Mouse (Mus musculus) hindbrain, embryonic 12.5 days (tissue): Measurements from ENCODE around the gene 4930474N05Rik. TPM values are rescaled to one million over a fixed set of nuclear protein-coding genes. Genes with fewer than 3 reads are reported as not detected.

ENCODE experiments used
- ATAC-seq: fragments of 200-750 bp; cut with Nextera tagmentation; 2 replicates; pipeline ENCODE4 v1.8.0; 2017; ENCODE audit warnings: moderate TSS enrichment; ENCODE audit not compliant: low FRiP score
- H3K27ac ChIP-seq: fragments of 300-500 bp; sonication (generic); 2 replicates; pipeline ENCODE4 v1.5.1; 2016; ENCODE audit warnings: mild to moderate bottlenecking
- H3K27me3 ChIP-seq: fragments of 300-500 bp; sonication (generic); 2 replicates; pipeline ENCODE4 v1.6.1; 2016; ENCODE audit warnings: mild to moderate bottlenecking
- H3K36me3 ChIP-seq: fragments of 300-500 bp; sonication (generic); 2 replicates; pipeline ENCODE4 v1.6.1; 2016; ENCODE audit warnings: mild to moderate bottlenecking
- H3K4me1 ChIP-seq: fragments of 300-500 bp; sonication (generic); 2 replicates; pipeline ENCODE4 v1.6.1; 2016
- H3K4me2 ChIP-seq: fragments of 300-500 bp; sonication (generic); replicated peaks from 2 replicates; pipeline ENCODE4 v1.6.1; 2016; ENCODE audit warnings: mild to moderate bottlenecking
- H3K4me3 ChIP-seq: fragments of 300-500 bp; sonication (generic); 2 replicates; pipeline ENCODE4 v1.5.1; 2016; ENCODE audit warnings: mild to moderate bottlenecking
- H3K9ac ChIP-seq: fragments of 300-500 bp; sonication (generic); 2 replicates; pipeline ENCODE4 v1.6.1; 2016; ENCODE audit warnings: mild to moderate bottlenecking, moderate library complexity
- H3K9me3 ChIP-seq: fragments of 300-500 bp; sonication (generic); replicated peaks from 2 replicates; pipeline ENCODE4 v1.6.1; 2016; ENCODE audit warnings: mild to moderate bottlenecking
- WGBS: fragments of 180-500 bp; shearing (Covaris S2); methylation state at CpG from one replicate; pipeline ENCODE4 v1.1.7; 2016; 5-methylcytosine and 5-hydroxymethylcytosine counted together
- polyA plus RNA-seq: library from polyadenylated mRNA; unstranded; fragments of >200 nt; fragmentation: Nextera tagmentation; extraction: Ambion mirVana; gene quantifications from 2 replicates; pipeline ENCODE4 v1.2.1, GENCODE M21; 2016

The 4930474N05Rik gene
- not detected in 2 replicates for polyA plus RNA-seq

GRCm38 (mm10) chr14:36094617-36095016 is at the start of gene 4930474N05Rik:
TSS of gene 4930474N05Rik (plus strand) at chr14:36094917.
- no peaks in the 10 kb centered on the region for H3K36me3 ChIP-seq
- H3K4me1 ChIP-seq = no peaks in the 10 kb centered on the region
- no peaks in the 10 kb centered on the region for H3K9me3 ChIP-seq
- no peak within 1 kb of the TSS for H3K27ac ChIP-seq
- no peaks in the 10 kb centered on the region for H3K27me3 ChIP-seq
- H3K4me3 ChIP-seq = no peak within 1 kb of the TSS
- no peak within 1 kb of the TSS for H3K9ac ChIP-seq
- H3K4me2 ChIP-seq = no peak within 1 kb of the TSS
- ATAC-seq = no peak

- Histone ChIP-seq H3K27me3 (no peaks in the 10 kb centered on the region), H3K9ac (no peak overlapping the region), H3K4me2 (no peak overlapping the region), H3K4me3 (no peak overlapping the region), H3K27ac (no peak overlapping the region), H3K36me3 (no peaks in the 10 kb centered on the region), H3K4me1 (peaks cover 3% of the 10 kb centered on the region; the same call in 1 of the 2 replicates), H3K9me3 (no peaks in the 10 kb centered on the region)
- 54% methylated on average over 9 of the region's 9 CpGs for WGBS
- peak; percentile 91 for ATAC-seq
Observed at GRCm38 (mm10) chr14:36048746-36049391, 45.8 kb upstream of the 4930474N05Rik start.

GRCm38 (mm10) chr14:36053281-36053680 is 41.4 kb upstream of the 4930474N05Rik start:
- WGBS = 78% methylated on average over 2 of the region's 2 CpGs

DNA sequence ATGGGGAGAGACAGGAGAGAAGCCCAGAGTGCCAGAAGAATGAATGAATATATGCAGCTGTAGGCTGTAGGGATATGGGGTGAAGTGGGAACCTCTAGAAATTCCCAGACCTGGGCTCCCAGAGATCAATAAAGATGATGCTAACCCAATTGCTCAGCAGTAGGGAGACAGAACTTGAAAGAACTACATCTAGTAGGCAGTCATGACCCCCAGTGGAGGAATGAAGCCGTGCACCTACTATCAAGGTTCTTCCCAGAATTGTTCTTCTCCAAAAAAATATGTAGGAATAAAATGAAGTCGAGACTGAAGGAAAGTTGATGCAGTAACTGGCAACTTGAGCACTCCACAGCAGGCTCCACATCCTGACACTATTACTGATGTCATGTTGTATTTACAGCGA is 3.8 kb downstream of the 4930474N05Rik start:
- no peak overlapping the region for H3K4me2 ChIP-seq
- no peak for ATAC-seq
- 79% methylated on average over 3 of the region's 3 CpGs for WGBS

More at GRCm38 (mm10) chr14:36053281-36053680, 41.4 kb upstream of the 4930474N05Rik start:
- Histone ChIP-seq H3K4me3 (no peak overlapping the region), H3K9me3 (no peaks in the 10 kb centered on the region), H3K4me2 (no peak overlapping the region), H3K9ac (no peak overlapping the region), H3K27ac (no peak overlapping the region), H3K27me3 (no peaks in the 10 kb centered on the region), H3K36me3 (no peaks in the 10 kb centered on the region), H3K4me1 (peaks cover 3% of the 10 kb centered on the region; the same call in 1 of the 2 replicates)
- no peak for ATAC-seq

DNA sequence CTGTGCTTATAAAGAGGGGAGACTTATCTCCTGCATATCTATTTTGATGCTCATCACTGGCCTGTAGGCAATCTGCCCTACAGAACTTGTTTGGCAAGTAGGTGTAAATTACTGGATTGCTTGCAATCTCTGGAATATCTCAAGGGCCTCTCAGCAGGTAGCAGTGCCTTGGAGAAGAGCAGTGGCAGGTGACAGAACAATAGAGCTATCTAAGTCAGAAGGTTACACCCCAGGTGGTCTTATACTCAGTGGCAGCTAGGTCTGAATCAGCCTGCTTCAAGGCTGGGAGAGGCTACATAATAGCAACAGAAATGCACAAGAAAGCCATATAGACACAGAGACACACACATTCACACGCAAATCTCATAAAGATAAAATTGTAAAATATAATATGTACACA is 4.9 kb downstream of the 4930474N05Rik start:
- no peak overlapping the region for H3K4me2 ChIP-seq
- H3K36me3 ChIP-seq = no peaks in the 10 kb centered on the region
- WGBS = 36% methylated on average over 1 of the region's 1 CpGs
- H3K9ac ChIP-seq = no peak overlapping the region
- no peak overlapping the region for H3K27ac ChIP-seq
- no peak overlapping the region for H3K4me3 ChIP-seq
- H3K4me1 ChIP-seq = no peaks in the 10 kb centered on the region
- H3K27me3 ChIP-seq = no peaks in the 10 kb centered on the region
- H3K9me3 ChIP-seq = no peaks in the 10 kb centered on the region
- no peak for ATAC-seq

More for the DNA sequence above, 3.8 kb downstream of the 4930474N05Rik start:
- Histone ChIP-seq H3K4me3 (no peak overlapping the region), H3K27ac (no peak overlapping the region), H3K9ac (no peak overlapping the region), H3K9me3 (no peaks in the 10 kb centered on the region), H3K36me3 (no peaks in the 10 kb centered on the region), H3K27me3 (no peaks in the 10 kb centered on the region), H3K4me1 (no peaks in the 10 kb centered on the region)

DNA sequence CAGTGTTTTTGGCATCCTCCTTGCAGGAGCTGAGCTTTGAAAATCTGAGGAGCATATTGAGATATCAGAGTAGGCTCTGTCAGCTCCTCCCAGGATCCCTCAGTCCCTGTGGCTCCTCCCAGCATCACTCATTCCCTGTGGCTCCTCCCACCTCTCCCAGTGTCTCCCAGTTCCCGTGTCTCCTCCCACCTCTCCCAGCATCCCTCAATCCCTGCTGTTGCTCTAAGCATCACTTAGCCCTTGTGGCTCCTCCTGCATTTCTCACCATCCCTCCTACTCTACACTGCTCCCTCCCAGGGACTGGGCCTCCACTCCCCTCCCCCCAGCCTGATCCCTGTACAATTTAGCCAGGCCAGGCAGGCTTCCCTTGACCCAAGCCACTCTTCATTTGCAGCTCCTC is 6.0 kb downstream of the 4930474N05Rik start:
- H3K27ac ChIP-seq = no peak overlapping the region
- no peak overlapping the region for H3K4me2 ChIP-seq
- no peak overlapping the region for H3K4me3 ChIP-seq
- no peaks in the 10 kb centered on the region for H3K9me3 ChIP-seq
- H3K9ac ChIP-seq = no peak overlapping the region
- H3K27me3 ChIP-seq = no peaks in the 10 kb centered on the region
- 25% methylated on average over 1 of the region's 1 CpGs for WGBS
- no peak for ATAC-seq
- no peaks in the 10 kb centered on the region for H3K4me1 ChIP-seq
- no peaks in the 10 kb centered on the region for H3K36me3 ChIP-seq

- H3K4me2 ChIP-seq = no peak overlapping the region
- H3K4me3 ChIP-seq = no peak overlapping the region
- H3K4me1 ChIP-seq = no peaks in the 10 kb centered on the region
- no peaks in the 10 kb centered on the region for H3K9me3 ChIP-seq
- no peak overlapping the region for H3K27ac ChIP-seq
- no peaks in the 10 kb centered on the region for H3K36me3 ChIP-seq
- H3K9ac ChIP-seq = no peak overlapping the region
- H3K27me3 ChIP-seq = no peaks in the 10 kb centered on the region
- no peak for ATAC-seq
Observed at GRCm38 (mm10) chr14:36114481-36114880, 19.8 kb downstream of the 4930474N05Rik start.

DNA sequence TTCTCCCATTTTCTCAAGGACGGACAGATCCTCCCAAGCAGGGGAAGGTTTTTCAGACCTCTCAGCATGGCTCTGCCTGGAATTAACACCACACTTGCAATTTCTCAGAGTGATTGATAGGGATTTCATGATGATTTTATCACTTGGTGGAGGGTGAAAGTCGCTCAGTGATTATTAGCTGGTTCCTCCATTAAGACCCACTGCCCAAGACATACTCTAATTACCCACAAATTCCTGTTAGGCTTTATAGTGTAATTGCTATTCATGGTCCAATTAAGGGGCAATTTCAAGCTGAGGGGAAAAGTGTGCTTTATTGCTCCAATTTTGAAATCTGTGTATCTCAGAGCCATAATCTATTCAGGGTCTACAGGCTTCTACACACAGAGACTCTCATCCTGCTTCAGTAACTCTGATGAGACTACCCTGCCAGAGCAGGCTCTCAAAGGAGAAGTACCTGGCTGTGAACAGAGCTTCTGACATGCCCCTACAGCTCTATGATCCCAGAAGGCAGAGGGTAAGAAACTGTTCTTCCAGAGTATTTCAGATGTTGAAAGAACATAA is 29.1 kb downstream of the 4930474N05Rik start:
- Histone ChIP-seq H3K36me3 (no peaks in the 10 kb centered on the region), H3K4me1 (no peaks in the 10 kb centered on the region), H3K4me3 (no peak overlapping the region), H3K9me3 (no peaks in the 10 kb centered on the region), H3K4me2 (no peak overlapping the region), H3K27ac (no peak overlapping the region), H3K9ac (no peak overlapping the region), H3K27me3 (no peaks in the 10 kb centered on the region)
- no peak for ATAC-seq
- WGBS = 66% methylated on average over 2 of the region's 2 CpGs

GRCm38 (mm10) chr14:36135749-36136148 is 41.0 kb downstream of the 4930474N05Rik start:
- H3K9ac ChIP-seq = no peak overlapping the region

GRCm38 (mm10) chr14:36137696-36138095 is 43.0 kb downstream of the 4930474N05Rik start:
- Histone ChIP-seq H3K9me3 (no peaks in the 10 kb centered on the region), H3K27ac (no peak overlapping the region), H3K36me3 (no peaks in the 10 kb centered on the region), H3K4me3 (no peak overlapping the region), H3K27me3 (no peaks in the 10 kb centered on the region), H3K4me1 (no peaks in the 10 kb centered on the region), H3K4me2 (no peak overlapping the region), H3K9ac (no peak overlapping the region)
- no peak for ATAC-seq
- 92% methylated on average over 4 of the region's 4 CpGs for WGBS

More at GRCm38 (mm10) chr14:36135749-36136148, 41.0 kb downstream of the 4930474N05Rik start:
- Histone ChIP-seq H3K9me3 (no peaks in the 10 kb centered on the region), H3K27ac (no peak overlapping the region), H3K4me3 (no peak overlapping the region), H3K27me3 (no peaks in the 10 kb centered on the region), H3K4me1 (no peaks in the 10 kb centered on the region), H3K4me2 (no peak overlapping the region), H3K36me3 (no peaks in the 10 kb centered on the region)
- 48% methylated on average over 3 of the region's 3 CpGs for WGBS
- no peak for ATAC-seq

DNA sequence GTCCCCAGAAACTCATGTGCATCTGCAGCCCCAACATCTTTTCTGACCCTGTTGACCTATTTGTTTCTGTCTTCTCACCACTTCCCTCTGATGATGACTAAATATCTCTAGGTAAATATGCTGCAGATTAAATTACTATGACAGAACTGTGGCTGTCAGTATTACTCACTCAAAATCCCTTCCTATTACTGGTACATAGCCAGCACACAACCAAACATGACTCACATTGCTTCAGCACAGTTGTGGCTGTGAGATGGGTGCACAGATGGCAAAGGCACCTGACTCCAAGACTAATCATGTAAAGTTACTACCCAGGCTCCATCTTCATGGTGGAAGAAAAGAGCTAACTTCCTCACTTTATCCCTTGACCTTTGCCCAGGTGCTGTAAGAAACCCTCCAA is 50.5 kb downstream of the 4930474N05Rik start:
- Histone ChIP-seq H3K27ac (no peak overlapping the region), H3K4me3 (no peak overlapping the region), H3K9ac (no peak overlapping the region), H3K4me1 (no peaks in the 10 kb centered on the region), H3K9me3 (no peaks in the 10 kb centered on the region), H3K36me3 (no peaks in the 10 kb centered on the region), H3K27me3 (no peaks in the 10 kb centered on the region), H3K4me2 (no peak overlapping the region)
- no peak for ATAC-seq
